Mouse (Mus musculus) lung, embryonic 16.5 days (tissue): Measurements from ENCODE around the gene Fbxl19. TPM values are rescaled to one million over a fixed set of nuclear protein-coding genes. Genes with fewer than 3 reads are reported as not detected.

Source experiments
- ATAC-seq: fragments of 200-750 bp; cut with Nextera tagmentation; 2 replicates; pipeline ENCODE4 v1.8.0; 2017; ENCODE audit warnings: low read depth, mild to moderate bottlenecking, moderate library complexity
- H3K27ac ChIP-seq: fragments of 300-500 bp; sonication (generic); 2 replicates; pipeline ENCODE4 v1.5.1; 2014; ENCODE audit warnings: mild to moderate bottlenecking, control low read depth, low read length
- H3K27me3 ChIP-seq: fragments of 300-500 bp; sonication (generic); 2 replicates; pipeline ENCODE4 v1.6.1; 2014; ENCODE audit warnings: low read depth, low read length, mixed read lengths; ENCODE audit not compliant: control insufficient read depth, insufficient read depth
- H3K36me3 ChIP-seq: fragments of 300-500 bp; sonication (generic); 2 replicates; pipeline ENCODE4 v1.6.1; 2014; ENCODE audit warnings: low read length; ENCODE audit not compliant: control insufficient read depth, insufficient read depth
- H3K4me1 ChIP-seq: fragments of 300-500 bp; sonication (generic); replicated peaks from 2 replicates; pipeline ENCODE4 v1.6.1; 2014; ENCODE audit warnings: low read length, mixed read lengths; ENCODE audit not compliant: control insufficient read depth, insufficient read depth
- H3K4me2 ChIP-seq: fragments of 300-500 bp; sonication (generic); 2 replicates; pipeline ENCODE4 v1.6.1; 2014; ENCODE audit warnings: low read depth, low read length, control low read depth
- H3K4me3 ChIP-seq: fragments of 300-500 bp; sonication (generic); 2 replicates; pipeline ENCODE4 v1.5.1; 2014; ENCODE audit warnings: mild to moderate bottlenecking, low read length, control low read depth
- H3K9ac ChIP-seq: fragments of 300-500 bp; sonication (generic); 2 replicates; pipeline ENCODE4 v1.6.1; 2014; ENCODE audit warnings: low read length, control low read depth
- H3K9me3 ChIP-seq: fragments of 300-500 bp; sonication (generic); 2 replicates; pipeline ENCODE4 v1.6.1; 2016; ENCODE audit warnings: low read length; ENCODE audit not compliant: control insufficient read depth
- WGBS: fragments of 180-500 bp; shearing (Covaris S2); extraction: QIAGEN DNeasy Blood & Tissue Kit; methylation state at CpG from one replicate; pipeline ENCODE4 v1.1.7; 2014; 5-methylcytosine and 5-hydroxymethylcytosine counted together
- polyA plus RNA-seq: library from polyadenylated mRNA; unstranded; fragments of >200 nt; fragmentation: Nextera tagmentation; extraction: Ambion mirVana; gene quantifications from 2 replicates; pipeline ENCODE4 v1.2.1, GENCODE M21; 2015

The Fbxl19 gene
- polyA plus RNA-seq, 1 experiment from 2014 or later = 3.1 TPM

DNA sequence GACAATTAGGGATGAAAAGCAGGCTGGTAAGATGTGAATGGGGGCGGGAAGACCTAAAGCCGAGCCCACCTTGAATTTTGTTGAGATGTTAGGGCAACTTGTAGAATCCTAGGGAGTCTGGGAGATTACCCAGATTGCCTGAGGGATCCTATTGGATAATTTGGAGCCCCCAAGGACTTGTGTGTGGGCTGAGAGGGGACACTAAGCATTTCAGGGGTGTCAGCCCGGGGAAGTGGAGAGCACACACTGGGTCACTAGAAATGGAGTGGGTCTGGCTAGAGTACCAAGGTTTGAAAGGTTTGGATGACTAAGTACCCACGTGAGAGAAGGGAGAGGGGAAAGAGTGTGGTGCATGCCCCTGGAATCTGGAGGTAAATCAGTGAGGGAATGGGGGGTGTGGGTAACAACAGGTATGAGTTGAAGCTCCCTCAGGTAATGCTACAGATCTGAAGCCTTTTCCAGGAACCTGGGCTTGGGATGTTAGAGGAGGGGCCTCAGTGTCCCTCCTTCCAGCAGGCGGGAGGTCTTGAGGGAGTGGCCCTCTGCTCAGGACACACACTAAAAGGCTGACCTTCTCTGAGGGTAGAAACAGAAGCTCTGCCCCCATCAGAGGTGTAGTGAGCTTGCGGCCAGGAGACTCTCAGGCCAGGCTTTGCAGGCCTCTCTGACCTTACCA, 3.4 kb downstream of the Fbxl19 start:
- Histone ChIP-seq H3K9ac (peak overlapping the region; percentile 87), H3K4me2 (peak overlapping the region; percentile 72), H3K36me3 (peaks cover 32% of the 10 kb centered on the region), H3K4me3 (peak overlapping the region; percentile 84), H3K27ac (peak overlapping the region; percentile 90), H3K27me3 (no peaks in the 10 kb centered on the region), H3K9me3 (no peaks in the 10 kb centered on the region), H3K4me1 (peaks cover 17% of the 10 kb centered on the region)
- no peak for ATAC-seq
- 38% methylated on average over 6 of the region's 6 CpGs for WGBS

DNA sequence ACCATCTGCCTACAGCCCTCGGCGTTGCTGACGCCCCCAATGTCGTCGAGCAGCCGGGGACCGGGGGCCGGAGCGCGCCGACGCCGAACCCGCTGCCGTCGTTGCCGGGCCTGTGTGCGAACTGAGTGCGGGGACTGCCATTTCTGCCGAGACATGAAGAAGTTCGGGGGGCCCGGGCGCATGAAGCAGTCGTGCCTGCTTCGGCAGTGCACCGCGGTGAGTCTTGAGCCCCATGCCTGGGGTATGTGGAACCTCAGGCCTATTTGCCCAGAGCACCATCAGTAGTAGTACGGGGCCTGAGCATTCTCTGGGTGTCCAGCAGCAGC, 3.9 kb downstream of the Fbxl19 start:
- H3K27me3 ChIP-seq = no peaks in the 10 kb centered on the region
- H3K4me1 ChIP-seq = peaks cover 17% of the 10 kb centered on the region
- H3K9me3 ChIP-seq = no peaks in the 10 kb centered on the region
- H3K4me2 ChIP-seq = no peak overlapping the region
- no peak overlapping the region for H3K27ac ChIP-seq
- 87% methylated on average over 28 of the region's 28 CpGs for WGBS
- no peak overlapping the region for H3K9ac ChIP-seq
- H3K36me3 ChIP-seq = peaks cover 34% of the 10 kb centered on the region
- no peak for ATAC-seq
- no peak overlapping the region for H3K4me3 ChIP-seq

DNA sequence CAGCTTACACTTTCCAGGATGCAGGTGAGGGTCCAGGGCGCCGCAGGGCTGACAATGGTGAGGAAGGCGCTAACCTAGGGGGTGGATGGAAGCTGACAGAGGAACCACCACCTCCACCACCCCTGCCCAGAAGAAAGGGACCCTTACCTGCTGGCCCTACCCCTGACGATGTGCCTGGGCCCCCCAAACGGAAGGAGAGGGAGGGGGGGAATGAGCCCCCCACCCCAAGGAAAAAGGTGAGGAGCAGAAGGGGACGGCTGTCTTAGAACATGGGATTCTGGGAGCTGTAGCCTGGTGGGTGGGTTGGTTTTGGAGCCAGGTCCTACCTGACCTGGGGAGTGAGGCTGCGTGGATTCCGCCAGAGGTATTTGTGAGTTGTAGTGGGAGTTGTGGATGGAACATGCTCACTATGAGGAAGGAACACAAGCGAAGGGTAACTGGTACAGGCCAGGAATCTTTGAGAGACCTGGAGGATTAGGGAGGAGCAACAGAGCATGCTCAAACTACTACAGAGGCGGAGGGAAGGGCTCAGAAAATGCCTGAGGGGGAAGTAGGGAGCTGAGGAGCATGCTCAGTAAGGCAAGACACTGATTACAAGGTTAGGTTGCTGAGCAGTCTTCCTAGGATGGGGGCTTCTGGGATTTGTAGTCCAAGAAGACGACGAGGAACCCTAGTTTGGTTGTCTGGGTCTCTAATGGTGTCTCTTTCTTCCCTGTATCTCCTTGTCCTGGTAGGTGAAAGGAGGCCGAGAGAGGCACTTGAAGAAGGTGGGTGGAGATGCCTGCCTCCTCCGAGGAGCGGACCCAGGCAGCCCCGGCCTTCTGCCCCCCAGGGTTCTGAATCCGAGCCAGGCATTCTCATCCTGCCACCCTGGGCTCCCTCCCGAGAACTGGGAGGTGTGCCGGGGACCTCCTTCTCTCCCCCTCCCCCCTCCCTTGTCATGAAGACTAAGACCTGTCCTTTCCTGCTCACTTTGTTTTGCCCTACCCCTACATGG, 6.1 kb downstream of the Fbxl19 start:
- Histone ChIP-seq H3K4me1 (peaks cover 10% of the 10 kb centered on the region), H3K9ac (no peak overlapping the region), H3K4me2 (no peak overlapping the region), H3K9me3 (no peaks in the 10 kb centered on the region), H3K27ac (no peak overlapping the region), H3K4me3 (no peak overlapping the region), H3K36me3 (peaks cover 39% of the 10 kb centered on the region), H3K27me3 (no peaks in the 10 kb centered on the region)
- no peak for ATAC-seq
- 81% methylated on average over 19 of the region's 19 CpGs for WGBS

DNA sequence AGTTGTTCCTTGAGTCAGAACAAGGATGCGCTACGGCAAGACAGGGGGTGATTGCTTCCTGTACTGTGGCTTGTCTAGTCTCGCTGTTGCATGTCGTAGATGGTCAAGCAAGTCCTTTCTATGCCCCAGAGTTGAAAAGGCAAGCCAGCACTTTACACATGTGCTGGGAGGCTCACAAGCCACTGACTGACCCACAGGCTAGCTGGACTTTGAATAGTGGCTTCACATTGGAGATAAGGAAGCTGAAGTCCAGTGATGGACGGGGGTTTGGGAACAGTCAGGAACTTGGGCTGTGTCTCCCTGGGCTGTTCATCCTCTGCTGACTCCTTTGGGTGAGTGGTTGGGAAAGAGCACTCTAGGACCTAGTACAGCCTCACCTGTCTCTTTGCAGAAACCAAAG, 7.3 kb downstream of the Fbxl19 start:
- Histone ChIP-seq H3K36me3 (peaks cover 39% of the 10 kb centered on the region), H3K4me1 (peaks cover 10% of the 10 kb centered on the region), H3K27ac (no peak overlapping the region), H3K9ac (no peak overlapping the region), H3K9me3 (no peaks in the 10 kb centered on the region), H3K4me2 (no peak overlapping the region), H3K4me3 (no peak overlapping the region), H3K27me3 (no peaks in the 10 kb centered on the region)
- no peak for ATAC-seq
- 92% methylated on average over 5 of the region's 5 CpGs for WGBS

DNA sequence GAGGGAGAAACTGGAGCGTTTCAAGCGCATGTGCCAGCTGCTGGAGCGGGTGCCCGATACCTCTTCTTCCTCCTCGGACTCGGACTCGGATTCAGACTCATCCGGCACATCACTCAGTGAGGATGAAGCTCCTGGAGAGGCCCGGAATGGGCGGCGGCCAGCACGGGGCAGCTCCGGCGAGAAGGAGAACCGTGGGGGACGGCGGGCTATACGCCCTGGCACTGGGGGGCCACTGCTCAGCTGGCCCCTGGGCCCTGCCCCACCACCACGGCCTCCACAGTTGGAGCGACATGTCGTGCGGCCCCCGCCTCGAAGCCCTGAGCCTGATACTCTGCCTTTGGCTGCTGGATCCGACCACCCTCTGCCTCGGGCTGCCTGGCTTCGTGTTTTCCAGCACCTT, 7.7 kb downstream of the Fbxl19 start:
- ATAC-seq = no peak
- Histone ChIP-seq H3K27me3 (no peaks in the 10 kb centered on the region), H3K4me1 (peaks cover 9% of the 10 kb centered on the region), H3K9ac (no peak overlapping the region), H3K4me2 (no peak overlapping the region), H3K27ac (no peak overlapping the region), H3K4me3 (no peak overlapping the region), H3K36me3 (peaks cover 39% of the 10 kb centered on the region), H3K9me3 (no peaks in the 10 kb centered on the region)
- 92% methylated on average over 27 of the region's 27 CpGs for WGBS

DNA sequence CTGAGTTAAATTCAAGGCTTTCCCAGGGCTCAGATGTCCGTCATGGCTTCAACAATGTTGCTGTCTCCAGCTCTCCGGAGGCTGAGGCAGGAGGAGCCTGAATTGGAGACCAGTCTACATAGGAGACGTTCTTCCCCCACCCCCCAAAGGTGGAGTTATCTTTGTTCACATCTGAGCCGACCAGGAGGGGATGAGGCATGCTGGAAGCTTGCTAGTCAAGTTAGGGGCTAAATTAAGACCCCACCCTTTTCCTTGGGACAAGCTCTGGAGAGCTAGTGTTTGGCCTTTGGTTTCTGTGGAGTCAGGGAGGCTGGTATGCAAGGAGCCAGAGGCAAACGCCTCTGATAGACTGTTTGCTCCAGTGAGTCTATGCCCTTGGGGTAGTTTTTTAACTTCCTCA, 8.8 kb downstream of the Fbxl19 start:
- H3K9me3 ChIP-seq = no peaks in the 10 kb centered on the region
- H3K27ac ChIP-seq = no peak overlapping the region
- peaks cover 39% of the 10 kb centered on the region for H3K36me3 ChIP-seq
- no peak overlapping the region for H3K4me2 ChIP-seq
- WGBS = 60% methylated on average over 5 of the region's 5 CpGs
- no peak overlapping the region for H3K4me3 ChIP-seq
- no peaks in the 10 kb centered on the region for H3K4me1 ChIP-seq
- no peak overlapping the region for H3K9ac ChIP-seq
- no peaks in the 10 kb centered on the region for H3K27me3 ChIP-seq
- ATAC-seq = no peak

DNA sequence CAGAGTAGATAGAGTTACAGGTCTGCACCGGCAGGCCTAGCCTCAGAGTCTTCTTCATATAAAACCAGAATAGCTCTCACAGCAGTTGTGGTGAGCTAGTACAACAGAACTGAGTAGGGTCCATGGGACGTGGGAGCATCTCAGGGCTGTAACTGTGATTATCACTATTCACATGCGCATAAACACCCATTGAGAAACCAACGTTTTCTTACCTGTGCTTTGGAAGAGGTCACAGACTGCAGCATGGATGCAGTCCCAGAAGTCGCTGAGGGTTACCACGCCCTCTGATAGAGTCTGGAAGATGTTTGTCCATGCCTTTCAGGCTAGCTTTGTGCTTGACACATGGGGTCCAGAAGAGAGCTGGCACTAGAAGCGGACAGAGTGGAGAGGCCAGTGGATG, 9.4 kb downstream of the Fbxl19 start:
- peaks cover 38% of the 10 kb centered on the region for H3K36me3 ChIP-seq
- 82% methylated on average over 7 of the region's 7 CpGs for WGBS
- no peak overlapping the region for H3K9ac ChIP-seq
- no peak overlapping the region for H3K27ac ChIP-seq
- H3K27me3 ChIP-seq = no peaks in the 10 kb centered on the region
- no peak overlapping the region for H3K4me2 ChIP-seq
- no peaks in the 10 kb centered on the region for H3K4me1 ChIP-seq
- H3K4me3 ChIP-seq = no peak overlapping the region
- H3K9me3 ChIP-seq = no peaks in the 10 kb centered on the region
- no peak for ATAC-seq

DNA sequence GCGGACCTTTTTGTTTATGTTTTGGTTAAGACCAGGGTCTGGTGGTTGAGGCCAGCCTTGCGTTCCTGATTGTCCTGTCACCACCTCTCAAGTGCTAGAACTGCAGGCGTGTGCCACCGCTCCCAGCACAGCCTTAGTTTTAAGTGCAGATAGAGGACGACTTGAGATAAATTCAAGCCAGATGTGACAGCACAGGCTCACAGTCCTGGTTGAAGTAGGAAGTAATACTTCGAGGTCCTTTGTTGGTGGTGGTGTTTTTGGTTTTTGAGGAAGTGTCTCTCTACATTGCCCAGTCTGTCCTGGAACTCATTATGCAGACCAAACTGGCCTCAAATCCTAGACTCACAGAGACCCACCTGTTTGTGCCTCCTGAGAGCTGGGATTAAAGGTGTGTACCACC, 15.4 kb downstream of the Fbxl19 start:
- Histone ChIP-seq H3K27me3 (no peaks in the 10 kb centered on the region), H3K36me3 (peaks cover 14% of the 10 kb centered on the region), H3K27ac (no peak overlapping the region), H3K4me3 (no peak overlapping the region), H3K9me3 (no peaks in the 10 kb centered on the region), H3K4me1 (no peaks in the 10 kb centered on the region), H3K4me2 (no peak overlapping the region), H3K9ac (no peak overlapping the region)
- 48% methylated on average over 6 of the region's 6 CpGs for WGBS
- no peak for ATAC-seq

DNA sequence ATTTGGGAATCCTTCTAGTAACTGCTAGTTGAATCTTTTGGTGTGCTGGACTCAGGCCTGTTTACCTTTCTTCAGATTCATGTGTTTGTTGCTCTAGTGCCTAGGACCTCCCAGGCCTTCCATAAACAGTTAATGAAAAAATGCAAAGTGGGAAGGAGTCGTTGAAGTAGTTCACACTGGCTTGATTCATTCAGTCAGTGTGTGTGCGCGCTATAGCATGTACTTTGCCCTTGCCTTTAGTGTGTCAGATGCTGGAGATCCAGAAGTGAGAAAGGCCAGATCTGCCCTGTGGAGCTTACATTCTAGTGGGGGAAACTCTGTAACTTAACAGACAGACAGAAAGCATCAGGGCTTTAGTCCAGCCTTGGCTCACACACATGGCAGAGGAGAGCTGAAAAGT, 16.1 kb downstream of the Fbxl19 start:
- Histone ChIP-seq H3K36me3 (peaks cover 19% of the 10 kb centered on the region), H3K9me3 (no peaks in the 10 kb centered on the region), H3K4me2 (no peak overlapping the region), H3K27ac (no peak overlapping the region), H3K4me1 (no peaks in the 10 kb centered on the region), H3K4me3 (no peak overlapping the region), H3K9ac (no peak overlapping the region), H3K27me3 (no peaks in the 10 kb centered on the region)
- ATAC-seq = no peak
- 76% methylated on average over 3 of the region's 3 CpGs for WGBS
